11 mouse cellular contexts compared by ENCODE assay signal in genomic region chr4:57672541-57672940, GRCm38 (mm10).
"Had no signal": no experiment of that assay in that cellular context is flagged by ENCODE, and none has a peak within 500 bp of the region (broad histone marks: within the 10 kb centered on the region; RNA-seq: fewer than 3 reads in every experiment).

No protein-coding gene starts in this region.

- H3K9ac ChIP-seq: limb, embryonic 12.5 days; liver, embryonic 13.5 days; liver, postnatal 0 days; lung, embryonic 15.5 days; midbrain, embryonic 15.5 days; neural tube, embryonic 12.5 days had no signal

- H3K27me3 ChIP-seq: limb, embryonic 12.5 days; liver, embryonic 13.5 days; lung, embryonic 15.5 days; midbrain, embryonic 15.5 days; neural tube, embryonic 12.5 days had no signal

- H3K4me2 ChIP-seq: limb, embryonic 12.5 days; liver, embryonic 13.5 days; lung, embryonic 15.5 days; midbrain, embryonic 11.5 days; midbrain, embryonic 15.5 days; neural tube, embryonic 12.5 days had no signal

- H3K4me3 ChIP-seq: layer of hippocampus, adult 2 months; limb, embryonic 12.5 days; liver, embryonic 13.5 days; lung, embryonic 15.5 days; midbrain, embryonic 15.5 days; neural tube, embryonic 12.5 days had no signal

- H3K9me3 ChIP-seq: limb, embryonic 12.5 days; liver, embryonic 13.5 days; lung, embryonic 15.5 days; megakaryocyte, embryonic 14.5 days; midbrain, embryonic 15.5 days; neural tube, embryonic 12.5 days had no signal

- H3K36me3 ChIP-seq: limb, embryonic 12.5 days; liver, embryonic 13.5 days; lung, embryonic 15.5 days; midbrain, embryonic 15.5 days; neural tube, embryonic 12.5 days had no signal

- H3K27ac ChIP-seq: limb, embryonic 12.5 days; liver, embryonic 13.5 days; lung, embryonic 15.5 days; macrophage; midbrain, embryonic 15.5 days; neural tube, embryonic 12.5 days; stomach, postnatal 0 days had no signal
